Mouse (Mus musculus): ENCODE data around the gene Plp2. TPM values are rescaled to one million over a fixed set of nuclear protein-coding genes. Genes with fewer than 3 reads are reported as not detected.

Plp2 gene
- polyA plus RNA-seq, 1 experiment from 2014 or later, result 188 TPM

GRCm38 (mm10) chrX:7645349-7645748, 25.8 kb downstream of the Plp2 start:
- no peak overlapping the region for H3K4me2 ChIP-seq
- TF ChIP-seq CTCF (IDR thresholded peaks at IDR 0.05; ENCODE audit: low read depth), result peak; percentile 73
- H3K4me1 ChIP-seq (ENCODE audit: insufficient read depth), result no peaks in the 10 kb centered on the region
- no peaks in the 10 kb centered on the region for H3K27me3 ChIP-seq (ENCODE audit: insufficient read depth, low read length)
- H3K9ac ChIP-seq, result no peak overlapping the region
- H3K9me3 ChIP-seq (ENCODE audit: low read depth, low read length), result no peaks in the 10 kb centered on the region
- no peak for ATAC-seq (ENCODE audit: insufficient read depth)
- 11% methylated on average over 5 of the region's 5 CpGs for WGBS
- no peak overlapping the region for H3K4me3 ChIP-seq (ENCODE audit: low read depth, low read length)
- peak; percentile 90 for DNase-seq
- no peaks in the 10 kb centered on the region for H3K36me3 ChIP-seq (ENCODE audit: insufficient read depth)
- no peak overlapping the region for H3K27ac ChIP-seq (ENCODE audit: low read depth)

- H3K9me3 ChIP-seq (ENCODE audit: low read depth, low read length), result no peaks in the 10 kb centered on the region
- no peak overlapping the region for H3K4me2 ChIP-seq
- WGBS, result 22% methylated on average over 12 of the region's 12 CpGs
Measured at GRCm38 (mm10) chrX:7640785-7641184, 30.4 kb downstream of the Plp2 start.

GRCm38 (mm10) chrX:7639536-7640325, 31.5 kb downstream of the Plp2 start:
- Histone ChIP-seq H3K9ac (no peak overlapping the region), H3K4me2 (no peak overlapping the region; the same call in 1 of the 2 replicates), H3K27ac (ENCODE audit: low read depth) (no peak overlapping the region), H3K27me3 (ENCODE audit: insufficient read depth, low read length) (no peaks in the 10 kb centered on the region), H3K4me1 (ENCODE audit: insufficient read depth) (no peaks in the 10 kb centered on the region), H3K9me3 (ENCODE audit: low read depth, low read length) (no peaks in the 10 kb centered on the region), H3K4me3 (ENCODE audit: low read depth, low read length) (no peak overlapping the region), H3K36me3 (ENCODE audit: insufficient read depth) (no peaks in the 10 kb centered on the region)
- DNase-seq (no peak), ATAC-seq (ENCODE audit: insufficient read depth) (no peak)
- 20% methylated on average over 13 of the region's 13 CpGs for WGBS
- TF ChIP-seq CTCF (IDR thresholded peaks at IDR 0.05; ENCODE audit: low read depth), result no peak

More at GRCm38 (mm10) chrX:7640785-7641184, 30.4 kb downstream of the Plp2 start:
- ATAC-seq (ENCODE audit: insufficient read depth), result no peak
- H3K9ac ChIP-seq, result no peak overlapping the region
- DNase-seq, result no peak
- H3K36me3 ChIP-seq (ENCODE audit: insufficient read depth), result no peaks in the 10 kb centered on the region
- no peak for TF ChIP-seq CTCF (IDR thresholded peaks at IDR 0.05; ENCODE audit: low read depth)
- H3K27me3 ChIP-seq (ENCODE audit: insufficient read depth, low read length), result no peaks in the 10 kb centered on the region
- no peaks in the 10 kb centered on the region for H3K4me1 ChIP-seq (ENCODE audit: insufficient read depth)
- no peak overlapping the region for H3K27ac ChIP-seq (ENCODE audit: low read depth)
- H3K4me3 ChIP-seq (ENCODE audit: low read depth, low read length), result no peak overlapping the region

GRCm38 (mm10) chrX:7638401-7639091, 32.6 kb downstream of the Plp2 start, which contains the start of gene Syp:
Syp (plus strand) TSS chrX:7638471.
- 9% methylated on average over 38 of the region's 42 CpGs for WGBS

GRCm38 (mm10) chrX:7635101-7635500, 36.1 kb downstream of the Plp2 start:
- WGBS, result 72% methylated on average over 3 of the region's 3 CpGs
- no peak overlapping the region for H3K4me3 ChIP-seq (ENCODE audit: low read depth, low read length)
- no peaks in the 10 kb centered on the region for H3K9me3 ChIP-seq (ENCODE audit: low read depth, low read length)
- TF ChIP-seq CTCF (IDR thresholded peaks at IDR 0.05; ENCODE audit: low read depth), result no peak
- H3K27ac ChIP-seq (ENCODE audit: low read depth), result no peak overlapping the region
- no peak for ATAC-seq (ENCODE audit: insufficient read depth)
- no peak overlapping the region for H3K4me2 ChIP-seq
- H3K36me3 ChIP-seq (ENCODE audit: insufficient read depth), result no peaks in the 10 kb centered on the region
- DNase-seq, result no peak
- no peaks in the 10 kb centered on the region for H3K27me3 ChIP-seq (ENCODE audit: insufficient read depth, low read length)
- no peak overlapping the region for H3K9ac ChIP-seq
- no peaks in the 10 kb centered on the region for H3K4me1 ChIP-seq (ENCODE audit: insufficient read depth)

More at GRCm38 (mm10) chrX:7638401-7639091, 32.6 kb downstream of the Plp2 start, which contains the start of gene Syp:
- H3K9ac ChIP-seq, result no peak within 1 kb of the TSS
- peak within 1 kb of the TSS; percentile 52 for H3K4me2 ChIP-seq
- H3K4me1 ChIP-seq (ENCODE audit: insufficient read depth), result no peaks in the 10 kb centered on the region
- H3K27ac ChIP-seq (ENCODE audit: low read depth), result no peak within 1 kb of the TSS
- DNase-seq (peak; percentile 83), ATAC-seq (ENCODE audit: insufficient read depth) (peak; percentile 78)
- TF ChIP-seq CTCF (IDR thresholded peaks at IDR 0.05; ENCODE audit: low read depth), result no peak
- H3K9me3 ChIP-seq (ENCODE audit: low read depth, low read length), result no peaks in the 10 kb centered on the region
- H3K4me3 ChIP-seq (ENCODE audit: low read depth, low read length), result peak within 1 kb of the TSS; percentile 27
- no peaks in the 10 kb centered on the region for H3K27me3 ChIP-seq (ENCODE audit: insufficient read depth, low read length)
- no peaks in the 10 kb centered on the region for H3K36me3 ChIP-seq (ENCODE audit: insufficient read depth)

GRCm38 (mm10) chrX:7632560-7632959, 38.6 kb downstream of the Plp2 start:
- Histone ChIP-seq H3K4me3 (ENCODE audit: low read depth, low read length) (no peak overlapping the region), H3K4me2 (no peak overlapping the region), H3K9ac (no peak overlapping the region), H3K27ac (ENCODE audit: low read depth) (no peak overlapping the region), H3K27me3 (ENCODE audit: insufficient read depth, low read length) (no peaks in the 10 kb centered on the region), H3K9me3 (ENCODE audit: low read depth, low read length) (no peaks in the 10 kb centered on the region), H3K36me3 (ENCODE audit: insufficient read depth) (no peaks in the 10 kb centered on the region), H3K4me1 (ENCODE audit: insufficient read depth) (no peaks in the 10 kb centered on the region)
- TF ChIP-seq CTCF (IDR thresholded peaks at IDR 0.05; ENCODE audit: low read depth), result no peak
- WGBS, result 83% methylated on average over 6 of the region's 6 CpGs
- ATAC-seq (ENCODE audit: insufficient read depth) (no peak), DNase-seq (no peak)

Other genes starting within 250 kb of the Plp2 start
- gene Foxp3, start 97.7 kb downstream of the Plp2 start, polyA plus RNA-seq (2014; fragmentation: Nextera tagmentation; extraction: Ambion mirVana), result 0.19 TPM in 1 of 2 replicates, not detected in the other
- gene Ppp1r3f, start 97.1 kb downstream of the Plp2 start, polyA plus RNA-seq (2014; fragmentation: Nextera tagmentation; extraction: Ambion mirVana), result 1.4 and 1.5 TPM in 2 replicates
- 26.4 and 28.6 TPM in 2 replicates for gene Ccdc22, start 65.9 kb downstream of the Plp2 start, polyA plus RNA-seq (2014; fragmentation: Nextera tagmentation; extraction: Ambion mirVana)
- gene Cacna1f, start 64.3 kb downstream of the Plp2 start, polyA plus RNA-seq (2014; fragmentation: Nextera tagmentation; extraction: Ambion mirVana), result 0.05 TPM in 1 of 2 replicates, not detected in the other
- gene Syp, start 32.9 kb downstream of the Plp2 start, polyA plus RNA-seq (2014; fragmentation: Nextera tagmentation; extraction: Ambion mirVana), result 0.88 and 0.97 TPM in 2 replicates
- gene Prickle3, start 14.1 kb downstream of the Plp2 start, polyA plus RNA-seq (2014; fragmentation: Nextera tagmentation; extraction: Ambion mirVana), result 8.3 and 8.6 TPM in 2 replicates
- gene Magix, start 9.9 kb upstream of the Plp2 start, polyA plus RNA-seq (2014; fragmentation: Nextera tagmentation; extraction: Ambion mirVana), result 0.12 and 0.13 TPM in 2 replicates
- gene Gpkow, start 25.7 kb upstream of the Plp2 start, polyA plus RNA-seq (2014; fragmentation: Nextera tagmentation; extraction: Ambion mirVana), result 46.6 and 46.9 TPM in 2 replicates
- gene Wdr45, start 42.9 kb upstream of the Plp2 start, polyA plus RNA-seq (2014; fragmentation: Nextera tagmentation; extraction: Ambion mirVana), result 32.1 and 32.8 TPM in 2 replicates
- 0.49 and 1.1 TPM in 2 replicates for gene Gm45208, start 50.9 kb upstream of the Plp2 start, polyA plus RNA-seq (2014; fragmentation: Nextera tagmentation; extraction: Ambion mirVana)
- gene Praf2, start 57.0 kb upstream of the Plp2 start, polyA plus RNA-seq (2014; fragmentation: Nextera tagmentation; extraction: Ambion mirVana), result 71.2 and 71.8 TPM in 2 replicates
- gene Ccdc120, start 79.5 kb upstream of the Plp2 start, polyA plus RNA-seq (2014; fragmentation: Nextera tagmentation; extraction: Ambion mirVana), result 22.7 and 25.3 TPM in 2 replicates
- gene Tfe3, start 91.2 kb upstream of the Plp2 start, polyA plus RNA-seq (2014; fragmentation: Nextera tagmentation; extraction: Ambion mirVana), result 21.7 and 22.5 TPM in 2 replicates
- gene Gripap1, start 118.4 kb upstream of the Plp2 start, polyA plus RNA-seq (2014; fragmentation: Nextera tagmentation; extraction: Ambion mirVana), result 30.7 and 34.1 TPM in 2 replicates
- gene Kcnd1, start 150.9 kb upstream of the Plp2 start, polyA plus RNA-seq (2014; fragmentation: Nextera tagmentation; extraction: Ambion mirVana), result 1.6 and 2.0 TPM in 2 replicates
- 29.9 and 31.7 TPM in 2 replicates for gene Otud5, start 170.0 kb upstream of the Plp2 start, polyA plus RNA-seq (2014; fragmentation: Nextera tagmentation; extraction: Ambion mirVana)
- 6.6 and 6.9 TPM in 2 replicates for gene Pim2, start 206.9 kb upstream of the Plp2 start, polyA plus RNA-seq (2014; fragmentation: Nextera tagmentation; extraction: Ambion mirVana)
- gene Slc35a2, start 212.6 kb upstream of the Plp2 start, polyA plus RNA-seq (2014; fragmentation: Nextera tagmentation; extraction: Ambion mirVana), result 13.7 and 15.3 TPM in 2 replicates
- gene Pqbp1, start 227.9 kb upstream of the Plp2 start, polyA plus RNA-seq (2014; fragmentation: Nextera tagmentation; extraction: Ambion mirVana), result 96.0 and 101 TPM in 2 replicates
- gene Timm17b, start 228.0 kb upstream of the Plp2 start, polyA plus RNA-seq (2014; fragmentation: Nextera tagmentation; extraction: Ambion mirVana), result 160 and 174 TPM in 2 replicates
- not detected in 2 replicates for gene Gm10491, start 236.4 kb upstream of the Plp2 start, polyA plus RNA-seq (2014; fragmentation: Nextera tagmentation; extraction: Ambion mirVana)
- not detected in 2 replicates for gene Gm10490, start 238.2 kb upstream of the Plp2 start, polyA plus RNA-seq (2014; fragmentation: Nextera tagmentation; extraction: Ambion mirVana)
- gene Pcsk1n, start 248.4 kb upstream of the Plp2 start, polyA plus RNA-seq (2014; fragmentation: Nextera tagmentation; extraction: Ambion mirVana), result 0.66 and 0.76 TPM in 2 replicates